ENCODE assay signal across 9 mouse cellular contexts in genomic region chrX:170672594-170673092, GRCm38 (mm10). TPM values are rescaled to one million over a fixed set of nuclear protein-coding genes. Genes with fewer than 3 reads are reported as not detected.
DNase-seq lines count a peak whose midpoint lies in the region; ATAC-seq and TF ChIP-seq lines count a peak whose summit lies in the region.
"Had no signal": no experiment of that assay in that cellular context is flagged by ENCODE, and none has a peak within 500 bp of the region (broad histone marks: within the 10 kb centered on the region; RNA-seq: fewer than 3 reads in every experiment).

Gene Asmt (plus strand): TSS chrX:170672644.

- DNase-seq in liver, postnatal 0 days, result no peak
- DNase-seq in embryo, embryonic 9.5 days (ENCODE audit: extremely low spot score), result peak; percentile 40
- no peak for DNase-seq in layer of hippocampus, adult 8-10 months (ENCODE audit: low spot score in 2 of 2)
- DNase-seq in layer of hippocampus, adult 2 months (ENCODE audit: low spot score in 2 of 2), result no peak
- no peak for DNase-seq in Muller cell, postnatal 12 days (ENCODE audit: inconsistent ontology term)

- H3K27me3 ChIP-seq in liver, embryonic 12.5 days (replicated peaks), result no peaks in the 10 kb centered on the region
- H3K27me3 ChIP-seq in liver, postnatal 0 days (ENCODE audit: insufficient read depth, low read length), result no peaks in the 10 kb centered on the region
- H3K27me3 ChIP-seq in intestine, embryonic 16.5 days (replicated peaks; ENCODE audit: control insufficient read depth, insufficient read depth, low read length), result no peaks in the 10 kb centered on the region
- no peaks in the 10 kb centered on the region for H3K27me3 ChIP-seq in neural tube, embryonic 13.5 days

- TF ChIP-seq EP300 in liver, postnatal 0 days (IDR thresholded peaks at IDR 0.05; ENCODE audit: low read depth), result no peak

- TF ChIP-seq CTCF in liver, postnatal 0 days (IDR thresholded peaks at IDR 0.05; ENCODE audit: low read depth), result no peak
- no peak for TF ChIP-seq CTCF in layer of hippocampus, adult 2 months (conservative IDR thresholded peaks at IDR 0.05)

- H3K36me3 ChIP-seq in liver, embryonic 12.5 days, result peaks cover 51% of the 10 kb centered on the region
- no peaks in the 10 kb centered on the region for H3K36me3 ChIP-seq in liver, postnatal 0 days (replicated peaks; ENCODE audit: insufficient read depth, low read length)
- peaks cover 29% of the 10 kb centered on the region for H3K36me3 ChIP-seq in intestine, embryonic 16.5 days (ENCODE audit: control insufficient read depth, insufficient read depth, low read length)
- peaks cover 35% of the 10 kb centered on the region for H3K36me3 ChIP-seq in neural tube, embryonic 13.5 days

- 91% methylated on average over 14 of the region's 16 CpGs for WGBS in liver, embryonic 12.5 days (ENCODE audit: insufficient replicate concordance)
- 86% methylated on average over 10 of the region's 16 CpGs for WGBS in liver, postnatal 0 days (ENCODE audit: insufficient replicate concordance)
- 95% methylated on average over 14 of the region's 16 CpGs for WGBS in intestine, embryonic 16.5 days
- 93% methylated on average over 16 of the region's 16 CpGs for WGBS in neural tube, embryonic 13.5 days

- H3K4me1 ChIP-seq in liver, embryonic 12.5 days, result no peaks in the 10 kb centered on the region
- H3K4me1 ChIP-seq in liver, postnatal 0 days (ENCODE audit: insufficient read depth), result no peaks in the 10 kb centered on the region
- no peaks in the 10 kb centered on the region for H3K4me1 ChIP-seq in intestine, embryonic 16.5 days (ENCODE audit: control insufficient read depth, insufficient read depth, low read length)
- H3K4me1 ChIP-seq in neural tube, embryonic 13.5 days (replicated peaks), result no peaks in the 10 kb centered on the region

- no peak within 1 kb of the TSS for H3K27ac ChIP-seq in liver, embryonic 12.5 days
- no peak within 1 kb of the TSS for H3K27ac ChIP-seq in liver, postnatal 0 days (ENCODE audit: low read depth)
- H3K27ac ChIP-seq in intestine, embryonic 16.5 days (ENCODE audit: low read length), result no peak within 1 kb of the TSS
- H3K27ac ChIP-seq in neural tube, embryonic 13.5 days (replicated peaks), result no peak within 1 kb of the TSS
- H3K27ac ChIP-seq in layer of hippocampus, adult 2 months, result no peak within 1 kb of the TSS

- peaks cover 53% of the 10 kb centered on the region for H3K9me3 ChIP-seq in liver, embryonic 12.5 days (replicated peaks)
- peaks cover 43% of the 10 kb centered on the region for H3K9me3 ChIP-seq in liver, postnatal 0 days (ENCODE audit: low read length)
- H3K9me3 ChIP-seq in intestine, embryonic 16.5 days (ENCODE audit: control insufficient read depth, low read length), result peaks cover 49% of the 10 kb centered on the region
- H3K9me3 ChIP-seq in neural tube, embryonic 13.5 days, result peaks cover 44% of the 10 kb centered on the region

- no peak within 1 kb of the TSS for H3K4me3 ChIP-seq in liver, embryonic 12.5 days
- H3K4me3 ChIP-seq in liver, postnatal 0 days (ENCODE audit: low read depth, low read length), result no peak within 1 kb of the TSS
- no peak within 1 kb of the TSS for H3K4me3 ChIP-seq in intestine, embryonic 16.5 days (ENCODE audit: low read length)
- H3K4me3 ChIP-seq in neural tube, embryonic 13.5 days, result no peak within 1 kb of the TSS
- no peak within 1 kb of the TSS for H3K4me3 ChIP-seq in layer of hippocampus, adult 2 months

- peak; percentile 67 for ATAC-seq in liver, embryonic 12.5 days
- ATAC-seq in liver, postnatal 0 days, result no peak
- peak; percentile 56 for ATAC-seq in intestine, embryonic 16.5 days
- peak; percentile 64; the same call in 1 of the 2 replicates for ATAC-seq in neural tube, embryonic 13.5 days (ENCODE audit: low read depth)

- no peak within 1 kb of the TSS for H3K4me2 ChIP-seq in liver, embryonic 12.5 days
- no peak within 1 kb of the TSS for H3K4me2 ChIP-seq in liver, postnatal 0 days (ENCODE audit: low read depth, low read length)
- H3K4me2 ChIP-seq in intestine, embryonic 16.5 days (ENCODE audit: low read depth, low read length), result no peak within 1 kb of the TSS
- no peak within 1 kb of the TSS for H3K4me2 ChIP-seq in neural tube, embryonic 13.5 days

- H3K9ac ChIP-seq in liver, embryonic 12.5 days, result no peak within 1 kb of the TSS
- H3K9ac ChIP-seq in liver, postnatal 0 days (replicated peaks), result no peak within 1 kb of the TSS
- no peak within 1 kb of the TSS for H3K9ac ChIP-seq in intestine, embryonic 16.5 days (ENCODE audit: low read depth, low read length)
- no peak within 1 kb of the TSS for H3K9ac ChIP-seq in neural tube, embryonic 13.5 days

RNA-seq across cellular contexts. Expression of gene Asmt, which starts in this region (rescaled TPM):
- not detected in 2 replicates for polyA plus RNA-seq in liver, embryonic 12.5 days (2016; fragmentation: Nextera tagmentation; extraction: Ambion mirVana)
- polyA plus RNA-seq in liver, postnatal 0 days (2015; fragmentation: Nextera tagmentation; extraction: Ambion mirVana), result not detected in 2 replicates
- not detected in 2 replicates for polyA plus RNA-seq in intestine, embryonic 16.5 days (2015; fragmentation: Nextera tagmentation; extraction: Ambion mirVana)
- not detected in 2 replicates for polyA plus RNA-seq in neural tube, embryonic 13.5 days (2015; fragmentation: Nextera tagmentation; extraction: Ambion mirVana)
- total RNA-seq in layer of hippocampus, adult 8-10 months (2022), result not detected
- under 1 TPM in 1 of 2 experiments, not detected in 1; 0.31 TPM for total RNA-seq in layer of hippocampus, adult 2 months (2021)
- polyA plus RNA-seq: spleen, adult 2 months had no signal

Comparison
In these comparisons a context has a peak if more than half of its experiments do, and no peak if none do; other contexts are left out.
1. Peak in ATAC-seq in liver, embryonic 12.5 days; RNA of the gene not detected or under 1 TPM.
2. Peak in ATAC-seq in intestine, embryonic 16.5 days; RNA of the gene not detected or under 1 TPM.
3. Peak in ATAC-seq in neural tube, embryonic 13.5 days; RNA of the gene not detected or under 1 TPM.